Mouse (Mus musculus) hindbrain, postnatal 0 days (tissue): ENCODE results near the gene Fgf23. TPM values are rescaled to one million over a fixed set of nuclear protein-coding genes. Genes with fewer than 3 reads are reported as not detected.
A peak's percentile ranks its signal among the peaks of the same experiment; 100 is the strongest.

ENCODE experiments used
- ATAC-seq: fragments of 200-750 bp; cut with Nextera tagmentation; 2 replicates; pipeline ENCODE4 v1.8.0; 2017; ENCODE audit warnings: mild to moderate bottlenecking, moderate TSS enrichment, moderate library complexity
- DNase-seq: peaks from one replicate; pipeline ENCODE4 v3.0.0-alpha.2; 2015; ENCODE audit warnings: low spot score
- H3K27ac ChIP-seq: fragments of 300-500 bp; sonication (generic); 2 replicates; pipeline ENCODE4 v1.5.1; 2014; ENCODE audit warnings: mild to moderate bottlenecking
- H3K27me3 ChIP-seq: fragments of 300-500 bp; sonication (generic); 2 replicates; pipeline ENCODE4 v1.6.1; 2014; ENCODE audit warnings: low read length, mixed read lengths; ENCODE audit not compliant: insufficient read depth
- H3K36me3 ChIP-seq: fragments of 300-500 bp; sonication (generic); 2 replicates; pipeline ENCODE4 v1.6.1; 2014; ENCODE audit warnings: low read length, mixed read lengths; ENCODE audit not compliant: insufficient read depth
- H3K4me1 ChIP-seq: fragments of 300-500 bp; sonication (generic); 2 replicates; pipeline ENCODE4 v1.6.1; 2014; ENCODE audit warnings: antibody characterized with exemption, low read length, mixed read lengths; ENCODE audit not compliant: insufficient read depth
- H3K4me2 ChIP-seq: fragments of 300-500 bp; sonication (generic); 2 replicates; pipeline ENCODE4 v1.6.1; 2014; ENCODE audit warnings: low read depth, mild to moderate bottlenecking, low read length, moderate library complexity, mixed read lengths
- H3K4me3 ChIP-seq: fragments of 300-500 bp; sonication (generic); 2 replicates; pipeline ENCODE4 v1.5.1; 2014; ENCODE audit warnings: low read length
- H3K9ac ChIP-seq: fragments of 300-500 bp; sonication (generic); replicated peaks from 2 replicates; pipeline ENCODE4 v1.6.1; 2014; ENCODE audit warnings: mild to moderate bottlenecking, low read length, moderate library complexity, mixed read lengths
- H3K9me3 ChIP-seq: fragments of 300-500 bp; sonication (generic); 2 replicates; pipeline ENCODE4 v1.6.1; 2016; ENCODE audit warnings: low read length, mixed read lengths
- CTCF ChIP-seq: IDR thresholded peaks from 2 replicates; pipeline ENCODE4 v1.5.1; 2016; ENCODE audit warnings: antibody characterized with exemption, control low read depth, low read depth
- WGBS: fragments of 180-500 bp; shearing (Covaris S2); extraction: QIAGEN DNeasy Blood & Tissue Kit; methylation state at CpG from one replicate; pipeline ENCODE4 v1.1.7; 2014; 5-methylcytosine and 5-hydroxymethylcytosine counted together
- polyA plus RNA-seq: library from polyadenylated mRNA; unstranded; fragments of >200 nt; fragmentation: Nextera tagmentation; extraction: Ambion mirVana; gene quantifications from 2 replicates; pipeline ENCODE4 v1.2.1, GENCODE M21; 2015
- total RNA-seq: library from RNA; depleted of rRNA; stranded (reverse); fragments of >200 nt; gene quantifications from 2 replicates; pipeline ENCODE4 v1.2.3, GENCODE M21; 2014; rRNA removed

The Fgf23 gene
- total and polyA plus RNA-seq, 2 experiments from 2014 or later = 0.28 to 1.8 TPM

GRCm38 (mm10) chr6:127129659-127130058 is 57.0 kb downstream of the Fgf23 start:
- no peak for TF ChIP-seq CTCF
- Histone ChIP-seq H3K27me3 (no peaks in the 10 kb centered on the region), H3K4me1 (peaks cover 3% of the 10 kb centered on the region; the same call in 1 of the 2 replicates), H3K4me3 (no peak overlapping the region), H3K9ac (no peak overlapping the region), H3K36me3 (no peaks in the 10 kb centered on the region; the same call in 1 of the 2 replicates), H3K4me2 (no peak overlapping the region), H3K27ac (no peak overlapping the region), H3K9me3 (no peaks in the 10 kb centered on the region)
- 92% methylated on average over 14 of the region's 14 CpGs for WGBS
- ATAC-seq (no peak), DNase-seq (no peak)

GRCm38 (mm10) chr6:127130377-127130776 is 57.7 kb downstream of the Fgf23 start:
- Histone ChIP-seq H3K27ac (0 out of 2 replicates have a peak overlapping the region, but pooled peaks have one; percentile 4), H3K36me3 (no peaks in the 10 kb centered on the region; the same call in 1 of the 2 replicates), H3K27me3 (no peaks in the 10 kb centered on the region), H3K4me3 (no peak overlapping the region), H3K9ac (no peak overlapping the region), H3K9me3 (no peaks in the 10 kb centered on the region), H3K4me2 (peak overlapping the region; percentile 18; the same call in 1 of the 2 replicates), H3K4me1 (peaks cover 3% of the 10 kb centered on the region; the same call in 1 of the 2 replicates)
- 0 out of 2 replicates have a peak, but pooled peaks have one; percentile 39 for ATAC-seq
- no peak for TF ChIP-seq CTCF
- WGBS = 43% methylated on average over 13 of the region's 13 CpGs
- DNase-seq = peak; percentile 30

Other genes with a start within 250 kb of the Fgf23 start
- 106 and 133 TPM in 2 replicates for gene Ndufa9, start 223.8 kb upstream of the Fgf23 start, total RNA-seq
- gene Ndufa9, start 223.8 kb upstream of the Fgf23 start, polyA plus RNA-seq = 247 and 255 TPM in 2 replicates
- 0.29 TPM in 1 of 2 replicates, not detected in the other for gene Akap3, start 219.8 kb upstream of the Fgf23 start, total RNA-seq
- 0.10 and 0.13 TPM in 2 replicates for gene Akap3, start 219.8 kb upstream of the Fgf23 start, polyA plus RNA-seq
- gene Dyrk4, start 151.1 kb upstream of the Fgf23 start, total RNA-seq = not detected in 2 replicates
- 0.08 and 0.30 TPM in 2 replicates for gene Dyrk4, start 151.1 kb upstream of the Fgf23 start, polyA plus RNA-seq
- gene Rad51ap1, start 133.3 kb upstream of the Fgf23 start, total RNA-seq = 7.5 and 8.3 TPM in 2 replicates
- gene Rad51ap1, start 133.3 kb upstream of the Fgf23 start, polyA plus RNA-seq = 14.9 and 17.3 TPM in 2 replicates
- gene D6Wsu163e, start 132.9 kb upstream of the Fgf23 start, total RNA-seq = 15.0 and 15.3 TPM in 2 replicates
- gene D6Wsu163e, start 132.9 kb upstream of the Fgf23 start, polyA plus RNA-seq = 27.4 and 29.5 TPM in 2 replicates
- gene Fgf6, start 57.3 kb upstream of the Fgf23 start, total RNA-seq = not detected in 2 replicates
- not detected in 2 replicates for gene Fgf6, start 57.3 kb upstream of the Fgf23 start, polyA plus RNA-seq
- gene Tigar, start 36.7 kb downstream of the Fgf23 start, total RNA-seq = 6.6 and 7.7 TPM in 2 replicates
- 4.9 and 5.2 TPM in 2 replicates for gene Tigar, start 36.7 kb downstream of the Fgf23 start, polyA plus RNA-seq
- gene Ccnd2, start 79.3 kb downstream of the Fgf23 start, total RNA-seq = 22.3 and 27.1 TPM in 2 replicates
- gene Ccnd2, start 79.3 kb downstream of the Fgf23 start, polyA plus RNA-seq = 229 and 263 TPM in 2 replicates